Mouse (Mus musculus) brain, embryonic 14.5 days (tissue): ENCODE data around the gene Ttc28. TPM values are rescaled to one million over a fixed set of nuclear protein-coding genes. Genes with fewer than 3 reads are reported as not detected.

Experiments
- DNase-seq: peaks from one replicate; pipeline ENCODE4 v3.0.0-alpha.2; 2011; ENCODE audit warnings: low read depth
- CTCF ChIP-seq: fragments of 200-500 bp; IDR thresholded peaks from 2 replicates; pipeline ENCODE4 v1.5.1; 2012; ENCODE audit warnings: inconsistent platforms, mild to moderate bottlenecking, moderate library complexity, borderline replicate concordance; ENCODE audit not compliant: insufficient read depth, insufficient read length; ENCODE audit errors: extremely low read depth
- POLR2A ChIP-seq: fragments of 200-500 bp; IDR thresholded peaks from 2 replicates; pipeline ENCODE4 v1.6.1; 2012; ENCODE audit warnings: mild to moderate bottlenecking, inconsistent platforms, borderline replicate concordance; ENCODE audit not compliant: poor library complexity, insufficient read depth, insufficient read length, severe bottlenecking; ENCODE audit errors: extremely low read depth
- polyA plus RNA-seq: library from polyadenylated mRNA; depleted of rRNA; stranded (reverse); fragments of >200 nt; gene quantifications from 2 replicates; pipeline ENCODE4 v1.2.3, GENCODE M21; 2012

Gene Ttc28
- polyA plus RNA-seq, 1 experiment = 39.8 TPM

DNA sequence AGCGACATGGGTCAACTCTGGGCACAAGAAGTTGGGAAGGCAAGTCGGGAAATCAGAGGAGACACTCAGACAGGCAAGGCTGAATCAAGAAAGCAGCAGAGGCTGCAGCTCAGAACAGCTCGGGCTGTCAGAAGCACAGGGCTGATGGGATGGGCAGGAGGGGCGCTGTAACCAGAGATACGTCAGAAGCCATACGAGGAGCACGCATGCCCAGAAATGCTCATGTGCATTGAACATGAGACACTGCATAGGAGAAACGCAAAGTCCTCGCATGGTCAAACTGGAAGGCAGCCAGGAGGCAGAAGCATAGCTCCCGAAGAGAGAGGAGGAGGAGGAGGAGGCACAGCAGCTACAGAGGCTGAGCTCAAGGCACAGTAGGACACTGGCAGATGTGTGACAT, 412.0 kb downstream of the Ttc28 start:
- TF ChIP-seq CTCF = no peak
- no peak for TF ChIP-seq POLR2A
- peak; percentile 69 for DNase-seq

DNA sequence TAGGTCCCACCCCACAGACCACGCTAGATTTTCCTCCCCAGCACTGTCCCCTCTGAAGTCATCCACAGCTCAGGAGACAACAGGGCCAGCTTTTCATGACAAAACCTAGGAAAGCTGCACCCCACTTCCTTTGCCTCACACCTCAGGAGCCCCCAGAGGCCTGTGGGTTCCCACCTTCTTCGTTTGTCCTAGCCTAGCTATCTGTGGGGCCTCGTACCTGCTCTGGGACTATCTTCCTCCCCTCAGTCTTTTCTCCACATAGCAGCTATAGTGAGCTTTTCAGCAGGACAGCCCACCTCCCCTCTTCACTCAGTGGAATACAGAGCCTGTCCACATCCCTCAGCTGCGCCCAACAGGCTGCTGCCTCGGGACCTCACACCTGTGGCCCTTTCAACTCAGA, 418.2 kb downstream of the Ttc28 start:
- DNase-seq = no peak
- no peak for TF ChIP-seq CTCF
- TF ChIP-seq POLR2A = no peak

DNA sequence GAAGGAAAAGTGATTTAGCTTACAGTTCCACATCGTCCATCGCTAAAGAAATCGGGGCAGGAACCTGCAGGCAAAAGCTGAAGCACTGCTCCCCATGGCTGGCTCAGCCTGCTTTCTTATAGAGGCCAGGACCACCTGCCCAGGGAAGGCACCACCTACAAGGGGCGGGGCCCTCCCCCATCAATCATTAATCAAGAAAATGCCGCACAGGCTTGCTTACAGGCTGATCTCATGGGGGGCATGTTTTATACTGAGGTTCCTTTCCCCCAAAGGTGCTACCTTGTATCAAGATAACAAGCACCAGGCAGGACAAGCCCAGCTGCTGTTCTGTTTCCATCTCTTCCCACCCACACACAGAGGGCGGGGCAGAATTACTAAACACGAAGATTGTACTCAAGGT, 419.1 kb downstream of the Ttc28 start:
- TF ChIP-seq POLR2A (no peak), CTCF (no peak)
- no peak for DNase-seq

DNA sequence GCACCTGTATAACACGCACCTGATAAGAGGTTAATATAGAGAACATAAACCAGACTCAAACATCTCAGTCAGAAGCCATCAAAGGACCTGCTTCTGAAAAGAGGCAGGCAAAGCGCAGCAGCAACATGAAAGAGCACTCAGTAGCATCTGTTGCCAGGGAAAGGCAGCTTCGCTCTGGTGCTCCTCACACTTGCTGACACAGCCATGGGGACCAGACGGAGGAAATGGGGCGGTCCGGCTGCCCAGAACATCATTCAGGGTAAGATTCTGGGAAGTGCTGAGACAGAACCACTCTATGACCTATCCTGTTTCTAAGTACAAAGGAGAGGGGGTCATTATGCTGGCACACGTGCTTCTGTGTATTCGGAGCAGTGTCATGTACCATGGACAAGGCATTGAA, 421.2 kb downstream of the Ttc28 start:
- peak; percentile 34 for DNase-seq
- TF ChIP-seq POLR2A (no peak), CTCF (no peak)

DNA sequence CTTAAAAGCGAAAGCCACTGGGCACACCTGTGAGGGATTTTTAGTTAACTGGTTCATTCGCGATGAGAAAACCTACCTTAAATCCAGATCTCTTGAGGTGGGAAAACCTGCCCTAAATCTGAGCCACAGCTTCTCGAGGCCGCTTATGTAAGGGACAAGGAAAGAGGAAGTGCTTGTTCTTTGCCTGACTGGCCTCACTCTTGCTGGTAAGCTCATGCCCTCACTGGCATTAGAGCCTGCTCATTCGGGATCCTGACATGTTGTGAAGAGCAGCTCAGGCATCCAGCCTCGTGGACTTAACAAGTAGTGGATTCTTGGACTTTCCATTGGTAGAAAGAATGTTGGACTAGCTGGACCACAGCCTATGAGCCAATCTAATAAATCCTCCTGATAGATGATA, 422.1 kb downstream of the Ttc28 start:
- no peak for TF ChIP-seq CTCF
- TF ChIP-seq POLR2A = no peak
- no peak for DNase-seq

GRCm38 (mm10) chr5:111304730-111305129, 425.1 kb downstream of the Ttc28 start:
- DNase-seq = no peak
- no peak for TF ChIP-seq POLR2A
- TF ChIP-seq CTCF = no peak

GRCm38 (mm10) chr5:111310185-111310584, 430.6 kb downstream of the Ttc28 start:
- DNase-seq = no peak
- TF ChIP-seq CTCF = no peak
- no peak for TF ChIP-seq POLR2A

GRCm38 (mm10) chr5:111313833-111314232, 434.2 kb downstream of the Ttc28 start:
- no peak for DNase-seq
- TF ChIP-seq CTCF (no peak), POLR2A (no peak)

DNA sequence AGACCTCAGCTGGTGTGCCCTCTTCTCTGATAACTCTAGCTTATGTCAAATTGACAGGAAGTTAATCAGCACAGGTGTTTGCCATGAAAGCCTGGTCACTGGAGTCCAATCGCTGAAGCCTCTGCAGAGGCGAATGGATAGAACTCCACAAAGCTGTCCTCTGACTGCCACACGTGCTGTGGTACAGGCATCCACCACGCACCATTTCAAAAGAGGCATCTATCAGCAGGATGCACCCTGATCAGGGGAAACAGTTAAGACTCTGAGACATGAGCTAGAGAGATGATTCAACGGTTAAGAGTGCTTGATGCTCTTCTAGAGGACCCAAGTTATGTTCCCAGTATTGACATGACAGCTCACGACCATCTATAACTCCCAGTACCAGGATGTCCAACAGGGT, 435.5 kb downstream of the Ttc28 start:
- no peak for TF ChIP-seq POLR2A
- TF ChIP-seq CTCF = no peak
- no peak for DNase-seq

DNA sequence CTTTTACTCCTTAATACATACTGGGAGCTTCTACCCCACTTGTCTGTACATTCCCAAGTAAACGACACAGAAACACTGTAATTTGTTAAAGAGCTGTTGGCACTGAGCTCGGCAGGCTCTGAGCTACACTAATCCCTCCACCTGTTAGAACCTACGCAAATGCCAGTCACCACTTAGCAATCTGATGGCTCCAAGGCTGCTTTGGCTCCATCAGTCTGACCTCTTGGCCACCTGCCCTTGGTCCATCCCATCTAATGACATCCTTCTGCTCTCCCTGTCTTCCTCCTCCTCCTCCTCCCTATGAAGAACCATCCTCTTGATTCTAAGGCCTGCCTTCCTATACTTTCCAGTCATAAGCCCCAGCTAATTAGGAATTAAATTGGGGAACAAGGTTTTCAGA, 437.9 kb downstream of the Ttc28 start:
- no peak for DNase-seq
- TF ChIP-seq POLR2A (no peak), CTCF (no peak)

GRCm38 (mm10) chr5:111318946-111319345, 439.3 kb downstream of the Ttc28 start:
- DNase-seq = no peak

GRCm38 (mm10) chr5:111325813-111326212, 446.2 kb downstream of the Ttc28 start:
- TF ChIP-seq POLR2A = no peak
- no peak for TF ChIP-seq CTCF
- no peak for DNase-seq

More at GRCm38 (mm10) chr5:111318946-111319345, 439.3 kb downstream of the Ttc28 start:
- TF ChIP-seq POLR2A (no peak), CTCF (no peak)
